Mouse (Mus musculus) CH12.LX (cell line): Measurements from ENCODE around the gene Scd3. TPM values are rescaled to one million over a fixed set of nuclear protein-coding genes. Genes with fewer than 3 reads are reported as not detected.
A peak's percentile ranks its signal among the peaks of the same experiment; 100 is the strongest.

Source experiments
- DNase-seq: peaks from one replicate; pipeline ENCODE4 v3.0.0-alpha.2; 2013; ENCODE audit errors: extremely low read depth
- H3K27ac ChIP-seq: 2 replicates; pipeline ENCODE4 v1.5.1; 2012; ENCODE audit warnings: low read depth, mild to moderate bottlenecking, control low read depth, moderate library complexity; ENCODE audit not compliant: insufficient read depth
- H3K27me3 ChIP-seq: replicated peaks from 2 replicates; pipeline ENCODE3; 2012; ENCODE audit warnings: inconsistent platforms
- H3K36me3 ChIP-seq, 2 experiments: replicated peaks in 1 of 2; 2 replicates each; pipeline versions ENCODE3 to v1.6.1; 2012; ENCODE audit warnings: inconsistent platforms in 1 of 2, low read length in 1 of 2, mild to moderate bottlenecking in 1 of 2, mixed read lengths in 1 of 2, moderate library complexity in 1 of 2; ENCODE audit not compliant: control insufficient read depth in 1 of 2, insufficient read depth in 1 of 2
- H3K4me1 ChIP-seq, 2 experiments: 2 replicates each; pipeline ENCODE4 v1.6.1; 2012; ENCODE audit warnings: inconsistent platforms in 1 of 2, moderate library complexity in 1 of 2; ENCODE audit not compliant: insufficient read depth in 2 of 2, control insufficient read depth in 1 of 2
- H3K4me2 ChIP-seq: 2 replicates; pipeline ENCODE4 v1.6.1; 2012; ENCODE audit warnings: low read depth, mild to moderate bottlenecking, control low read depth; ENCODE audit not compliant: poor library complexity, insufficient read depth, severe bottlenecking
- H3K4me3 ChIP-seq, 3 experiments: fragments of 150-350 bp in 1 of 3; sonication (generic) in 1 of 3; replicated peaks in 1 of 3; 2 replicates each; pipeline versions ENCODE3 to v1.5.1; 2011 to 2012; ENCODE audit warnings: low read depth in 2 of 3, low read length in 2 of 3, mild to moderate bottlenecking in 2 of 3, moderate library complexity in 2 of 3, control low read depth in 1 of 3, improper control_type of control experiment in 1 of 3, inconsistent platforms in 1 of 3, mixed read lengths in 1 of 3; ENCODE audit not compliant: poor library complexity in 1 of 3
- H3K79me2 ChIP-seq: replicated peaks from 2 replicates; pipeline ENCODE4 v1.6.1; 2012; ENCODE audit warnings: mild to moderate bottlenecking, moderate library complexity; ENCODE audit not compliant: control insufficient read depth, poor library complexity, insufficient read depth, severe bottlenecking; ENCODE audit errors: extremely low read depth
- H3K9ac ChIP-seq: 2 replicates; pipeline ENCODE4 v1.6.1; 2012; ENCODE audit warnings: low read depth, mild to moderate bottlenecking, control low read depth, moderate library complexity; ENCODE audit not compliant: insufficient read depth
- H3K9me3 ChIP-seq: replicated peaks from 2 replicates; pipeline ENCODE3; 2012; ENCODE audit warnings: low read length, inconsistent platforms, mixed read lengths
- BHLHE40 ChIP-seq: IDR thresholded peaks from 2 replicates; pipeline ENCODE4 v1.6.1; 2011; ENCODE audit warnings: mild to moderate bottlenecking, low read depth, low read length, improper control_type of control experiment
- CHD1 ChIP-seq: IDR thresholded peaks from 2 replicates; pipeline ENCODE4 v1.6.1; 2012; ENCODE audit warnings: low read depth, low read length, improper control_type of control experiment, inconsistent platforms
- CHD2 ChIP-seq: IDR thresholded peaks from 2 replicates; pipeline ENCODE4 v1.6.1; 2011; ENCODE audit warnings: low read length, improper control_type of control experiment
- ELF1 ChIP-seq: IDR thresholded peaks from 2 replicates; pipeline ENCODE4 v1.6.1; 2014; ENCODE audit warnings: low read depth, mild to moderate bottlenecking, inconsistent platforms, low read length, improper control_type of control experiment
- EP300 ChIP-seq: IDR thresholded peaks from 2 replicates; pipeline ENCODE4 v1.6.1; 2011; ENCODE audit warnings: low read length, improper control_type of control experiment
- ETS1 ChIP-seq: conservative IDR thresholded peaks from 2 replicates; pipeline ENCODE4 v1.6.1; 2012; ENCODE audit warnings: low read depth, mild to moderate bottlenecking, inconsistent platforms, low read length, improper control_type of control experiment, moderate library complexity
- JUN ChIP-seq: IDR thresholded peaks from 2 replicates; pipeline ENCODE4 v1.6.1; 2011; ENCODE audit warnings: low read depth, mild to moderate bottlenecking, low read length, improper control_type of control experiment, moderate library complexity; ENCODE audit not compliant: insufficient read depth
- JUND ChIP-seq: conservative IDR thresholded peaks from 2 replicates; pipeline ENCODE4 v1.6.1; 2011; ENCODE audit warnings: low read depth, low read length, improper control_type of control experiment
- KAT2A ChIP-seq: IDR thresholded peaks from 2 replicates; pipeline ENCODE4 v1.6.1; 2012; ENCODE audit warnings: low read length, improper control_type of control experiment, inconsistent platforms; ENCODE audit not compliant: insufficient replicate concordance
- MAFK ChIP-seq: IDR thresholded peaks from 2 replicates; pipeline ENCODE4 v1.6.1; 2011; ENCODE audit warnings: low read length, improper control_type of control experiment; ENCODE audit not compliant: insufficient replicate concordance
- MAX ChIP-seq: IDR thresholded peaks from 2 replicates; pipeline ENCODE4 v1.6.1; 2011; ENCODE audit warnings: low read length, improper control_type of control experiment
- MAZ ChIP-seq: IDR thresholded peaks from 2 replicates; pipeline ENCODE4 v1.6.1; 2012; ENCODE audit warnings: low read depth, mild to moderate bottlenecking, inconsistent platforms, low read length, improper control_type of control experiment, moderate library complexity
- MYC ChIP-seq: IDR thresholded peaks from 2 replicates; pipeline ENCODE4 v1.6.1; 2011; ENCODE audit warnings: low read depth, mild to moderate bottlenecking, improper control_type of control experiment, low read length
- NELFE ChIP-seq: IDR thresholded peaks from 2 replicates; pipeline ENCODE4 v1.6.1; 2011; ENCODE audit warnings: low read depth, low read length, improper control_type of control experiment
- PAX5 ChIP-seq: IDR thresholded peaks from 2 replicates; pipeline ENCODE4 v1.6.1; 2012; ENCODE audit warnings: low read length, inconsistent platforms, mixed read lengths
- POLR2A ChIP-seq: IDR thresholded peaks from 2 replicates; pipeline ENCODE4 v1.6.1; 2011; ENCODE audit warnings: low read depth, mild to moderate bottlenecking, improper control_type of control experiment, low read length
- POLR2AphosphoS2 ChIP-seq: IDR thresholded peaks from 2 replicates; pipeline ENCODE4 v1.6.1; 2011; ENCODE audit warnings: low read depth, low read length, improper control_type of control experiment
- RAD21 ChIP-seq: IDR thresholded peaks from 2 replicates; pipeline ENCODE4 v1.6.1; 2011; ENCODE audit warnings: low read depth, mild to moderate bottlenecking, low read length, improper control_type of control experiment, moderate library complexity
- RCOR1 ChIP-seq: conservative IDR thresholded peaks from 2 replicates; pipeline ENCODE4 v1.6.1; 2012; ENCODE audit warnings: low read depth, mild to moderate bottlenecking, inconsistent platforms, low read length, improper control_type of control experiment
- SIN3A ChIP-seq: IDR thresholded peaks from 2 replicates; pipeline ENCODE4 v1.6.1; 2012; ENCODE audit warnings: low read length, improper control_type of control experiment, inconsistent platforms
- TBP ChIP-seq: conservative IDR thresholded peaks from 2 replicates; pipeline ENCODE4 v1.6.1; 2011; ENCODE audit warnings: low read depth, low read length, improper control_type of control experiment
- ZKSCAN1 ChIP-seq: IDR thresholded peaks from 2 replicates; pipeline ENCODE4 v1.6.1; 2012; ENCODE audit warnings: low read depth, inconsistent platforms, low read length, improper control_type of control experiment, borderline replicate concordance
- dilution Hi-C: fragments of 300-500 bp; cut with MboI; formaldehyde crosslinking; loops from 2 replicates; pipeline ENCODE4 v1.14.3; 2020; ENCODE audit warnings: low sequenced_read_pairs; ENCODE audit not compliant: extremely low pct_unique_long_range_greater_than_20kb, extremely low pct_ligation_motif_present
- in situ Hi-C: fragments of 300-500 bp; cut with MboI; formaldehyde crosslinking; loops from 3 replicates; pipeline ENCODE4 v1.14.3; 2019; ENCODE audit warnings: low sequenced_read_pairs, low pct_ligation_motif_present, low pct_unique_long_range_greater_than_20kb, mixed read lengths
- polyA plus RNA-seq: library from polyadenylated mRNA; unstranded; fragments of >175 nt; gene quantifications from 2 replicates; pipeline ENCODE4 v1.2.1, GENCODE M21; 2012; ENCODE audit warnings: low read depth; ENCODE audit not compliant: insufficient read length
- total RNA-seq, 2 experiments: library from RNA; depleted of rRNA; stranded (reverse); fragments of 300-350 nt in 1 of 2; fragments of >200 nt in 1 of 2; gene quantifications; 2 replicates each; pipeline ENCODE4 v1.2.3; 2012 to 2014

Scd3 gene
- total and polyA plus RNA-seq, 3 experiments = not detected

DNA sequence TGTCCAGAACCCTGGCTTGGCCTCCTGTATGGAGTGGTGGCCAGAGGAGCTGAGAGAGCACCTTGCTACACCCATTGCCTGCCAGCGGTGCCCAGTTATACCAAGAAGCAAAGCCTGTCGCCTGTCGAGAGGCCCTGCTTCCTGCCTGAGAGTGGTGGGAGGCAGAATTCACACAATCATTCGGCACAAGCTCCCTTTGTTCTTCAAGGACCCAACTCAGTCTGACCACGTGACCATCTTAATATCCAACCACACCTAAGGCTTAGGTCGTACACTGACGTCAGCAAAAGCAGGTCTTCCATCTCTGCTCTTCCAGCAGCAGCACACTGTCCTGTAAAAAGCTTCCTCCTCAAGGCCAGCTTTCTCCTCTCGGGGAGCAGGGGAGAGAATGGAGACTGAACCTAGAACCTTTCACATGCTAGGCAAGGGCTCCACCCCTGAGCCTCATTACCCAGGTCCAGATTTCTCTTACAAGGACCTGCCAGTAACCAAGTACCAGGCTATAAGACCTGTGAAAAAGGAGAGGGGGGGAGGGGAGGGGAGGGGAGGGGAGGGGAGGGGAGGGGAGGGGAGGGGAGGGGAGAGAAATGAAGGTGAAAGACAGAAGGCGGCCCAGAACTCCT is 79.6 kb downstream of the Scd3 start (continued):
- TF ChIP-seq RCOR1 (no peak), CHD2 (peak; percentile 58), TBP (peak; percentile 40; the same call in 1 of the 2 replicates), RAD21 (no peak), BHLHE40 (peak; percentile 75), JUN (no peak), EP300 (no peak), MAZ (peak; percentile 77; the same call in 1 of the 2 replicates), ZKSCAN1 (no peak), MYC (peak; percentile 37; the same call in 1 of the 2 replicates), MAFK (no peak), PAX5 (no peak), ETS1 (no peak), JUND (no peak)
- TF ChIP-seq, all 38 proteins: peak for 11

GRCm38 (mm10) chr19:44283157-44284024 is 80.3 kb downstream of the Scd3 start:
- DNase-seq = peak; percentile 62
- no peaks in the 10 kb centered on the region for H3K27me3 ChIP-seq
- in situ Hi-C loops = no loop called here
- no peaks in the 10 kb centered on the region for H3K79me2 ChIP-seq
- TF ChIP-seq CHD1 (peak; percentile 90; the same call in 1 of the 2 replicates), EP300 (peak; percentile 38), POLR2AphosphoS2 (no peak), SIN3A (peak; percentile 68; the same call in 1 of the 2 replicates), ELF1 (no peak), MAX (peak; percentile 20), NELFE (no peak), BHLHE40 (0 out of 2 replicates have a peak, but pooled peaks have one; percentile 10), KAT2A (0 out of 2 replicates have a peak, but pooled peaks have one; percentile 36), POLR2A (0 out of 2 replicates have a peak, but pooled peaks have one; percentile 8), CHD2 (0 out of 2 replicates have a peak, but pooled peaks have one; percentile 0)
- peak overlapping the region; percentile 93 for H3K27ac ChIP-seq
- H3K9me3 ChIP-seq = no peaks in the 10 kb centered on the region
- peak overlapping the region; percentile 15 to 52 (median 45) for H3K4me3 ChIP-seq
- H3K4me2 ChIP-seq = peak overlapping the region; percentile 91
- H3K36me3 ChIP-seq = peaks cover 0 to 2% of the 10 kb centered on the region in 2 experiments
- dilution Hi-C loops = no loop called here
- peaks cover 15 to 49% of the 10 kb centered on the region in 2 experiments for H3K4me1 ChIP-seq
- peak overlapping the region; percentile 87 for H3K9ac ChIP-seq
